Mouse (Mus musculus): Measurements from ENCODE around the gene Slitrk1. TPM values are rescaled to one million over a fixed set of nuclear protein-coding genes. Genes with fewer than 3 reads are reported as not detected.

Gene Slitrk1
- polyA plus RNA-seq, 1 experiment from 2014 or later: 0.14 TPM

DNA sequence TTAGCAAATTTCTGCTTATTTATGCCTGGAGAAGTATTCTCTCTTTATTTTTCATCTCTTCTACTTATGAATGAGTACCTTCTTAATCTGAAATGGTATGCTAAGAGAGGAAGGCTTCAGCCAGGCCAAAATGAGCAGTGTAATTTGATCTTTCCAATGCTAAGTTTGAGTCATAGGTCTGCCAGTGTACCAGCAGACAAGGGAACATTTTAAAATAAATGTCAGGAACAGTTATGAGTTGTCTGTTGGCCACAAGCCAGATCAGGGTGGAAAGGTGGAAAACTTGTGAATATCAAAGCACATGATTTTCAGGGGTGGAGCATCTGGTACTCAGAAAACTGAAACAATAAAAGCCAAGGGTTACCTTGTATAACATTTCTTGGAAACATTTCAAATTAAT is 46.1 kb downstream of the Slitrk1 start:
- H3K9me3 ChIP-seq: no peaks in the 10 kb centered on the region
- no peak overlapping the region for H3K4me2 ChIP-seq
- no peak for ATAC-seq (ENCODE audit: borderline replicate concordance, extremely low read depth, low FRiP score, low TSS enrichment)

GRCm38 (mm10) chr14:108864631-108865030 is 49.3 kb downstream of the Slitrk1 start:
- H3K4me3 ChIP-seq: no peak overlapping the region
- no peak overlapping the region for H3K4me2 ChIP-seq
- ATAC-seq (ENCODE audit: borderline replicate concordance, extremely low read depth, low FRiP score, low TSS enrichment): no peak
- H3K27ac ChIP-seq: no peak overlapping the region
- no peaks in the 10 kb centered on the region for H3K4me1 ChIP-seq
- H3K9me3 ChIP-seq: no peaks in the 10 kb centered on the region
- no peaks in the 10 kb centered on the region for H3K27me3 ChIP-seq
- no peak overlapping the region for H3K9ac ChIP-seq
- H3K36me3 ChIP-seq: no peaks in the 10 kb centered on the region

More for the DNA sequence above, 46.1 kb downstream of the Slitrk1 start:
- H3K27ac ChIP-seq: no peak overlapping the region
- H3K9ac ChIP-seq: no peak overlapping the region
- no peaks in the 10 kb centered on the region for H3K27me3 ChIP-seq
- H3K4me3 ChIP-seq: no peak overlapping the region
- no peaks in the 10 kb centered on the region for H3K36me3 ChIP-seq
- no peaks in the 10 kb centered on the region for H3K4me1 ChIP-seq

- no peak overlapping the region for H3K9ac ChIP-seq
- no peaks in the 10 kb centered on the region for H3K27me3 ChIP-seq
- no peak overlapping the region for H3K4me2 ChIP-seq
- no peak for ATAC-seq (ENCODE audit: borderline replicate concordance, extremely low read depth, low FRiP score, low TSS enrichment)
- no peak overlapping the region for H3K27ac ChIP-seq
- no peaks in the 10 kb centered on the region for H3K9me3 ChIP-seq
- 68% methylated on average over 1 of the region's 1 CpGs for WGBS
- no peak overlapping the region for H3K4me3 ChIP-seq
- H3K4me1 ChIP-seq: no peaks in the 10 kb centered on the region
- H3K36me3 ChIP-seq: no peaks in the 10 kb centered on the region
Observed at GRCm38 (mm10) chr14:108859310-108859709, 54.6 kb downstream of the Slitrk1 start.
